Mouse (Mus musculus): Measurements from ENCODE around the gene Tm4sf1.

Tm4sf1 gene

DNA sequence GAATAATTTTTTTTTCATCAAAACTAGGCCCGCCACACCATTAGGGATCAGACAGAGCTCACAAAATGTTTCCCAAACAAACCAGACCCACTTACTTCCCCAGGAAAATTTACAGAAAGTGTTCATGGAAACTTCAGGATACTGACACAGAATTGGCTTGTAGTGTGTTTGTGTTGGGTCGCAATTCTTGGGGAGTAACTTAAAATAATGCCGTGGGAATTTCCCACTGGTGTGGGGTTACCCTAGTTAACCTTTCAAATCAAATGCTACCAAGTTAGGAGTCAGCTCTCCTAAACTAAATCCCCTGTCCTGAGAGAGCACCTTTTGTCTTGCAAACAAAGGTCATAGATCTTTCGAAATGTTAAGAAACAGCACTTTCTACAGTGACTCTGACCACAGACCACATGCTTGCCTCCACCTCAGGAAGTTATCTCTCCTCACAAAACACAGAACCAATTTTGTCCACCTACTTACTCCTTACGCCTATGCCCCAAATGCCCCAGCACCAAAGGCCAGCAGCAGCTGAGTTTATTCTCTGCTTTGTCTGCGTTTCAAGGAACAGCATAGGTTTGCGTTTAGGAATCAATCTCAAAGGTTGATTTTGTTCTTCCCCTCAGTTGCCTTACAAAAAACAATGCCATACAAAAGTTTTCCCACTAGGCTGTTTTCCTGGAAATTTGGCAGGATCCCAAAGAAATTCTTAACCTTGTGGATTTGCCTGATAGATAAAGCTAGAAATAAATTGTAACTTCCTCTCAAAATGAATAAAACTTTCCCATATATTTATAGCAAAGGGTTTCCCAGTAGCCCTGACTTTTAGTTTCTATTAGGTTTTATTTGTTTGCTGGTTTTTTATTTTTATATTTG, 13.7 kb downstream of the Tm4sf1 start:
- no peak for DNase-seq (ENCODE audit: low read depth, low spot score)

DNA sequence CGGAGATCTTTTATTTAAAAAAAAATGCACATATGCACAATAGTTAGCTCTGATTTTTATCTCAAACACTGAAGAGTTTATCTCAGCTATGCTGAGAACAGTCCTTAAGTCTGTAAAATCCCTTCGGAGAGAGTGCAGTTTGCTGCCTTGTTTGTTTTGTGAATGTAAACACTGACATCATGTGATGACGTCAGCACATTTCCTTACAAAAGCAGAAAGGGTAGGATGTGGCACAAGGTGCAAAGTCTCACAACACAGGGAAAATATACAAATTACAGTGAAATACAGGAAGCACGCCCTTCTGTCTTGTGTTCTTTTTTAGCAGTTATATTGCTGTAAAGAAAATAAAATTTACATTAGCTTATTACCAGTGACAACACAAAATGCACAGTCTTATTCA, 14.3 kb downstream of the Tm4sf1 start:
- no peak for DNase-seq (ENCODE audit: low read depth, low spot score)

DNA sequence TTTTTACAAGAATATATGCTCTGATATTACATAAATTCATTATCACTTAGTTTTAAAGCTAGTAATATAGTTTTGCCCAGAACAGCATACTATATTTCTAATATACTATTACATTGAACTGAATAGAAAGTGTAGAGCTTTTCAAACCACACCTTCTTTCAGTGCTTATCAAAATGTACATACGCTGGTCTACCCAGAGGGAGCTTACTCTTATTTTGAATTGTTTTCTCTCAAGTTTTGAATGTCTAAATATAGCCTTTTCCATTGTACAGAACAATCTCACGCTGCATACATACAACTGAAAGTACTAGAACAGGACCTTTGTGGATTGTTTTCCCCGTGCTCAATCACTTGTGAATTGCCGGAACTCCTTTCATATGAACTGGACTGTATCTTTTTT, 23.6 kb downstream of the Tm4sf1 start:
- no peak for DNase-seq (ENCODE audit: low read depth, low spot score)

GRCm38 (mm10) chr3:57277453-57277852, 24.3 kb downstream of the Tm4sf1 start:
- no peak for DNase-seq (ENCODE audit: low read depth, low spot score)

GRCm38 (mm10) chr3:57276821-57277220, 25.0 kb downstream of the Tm4sf1 start:
- no peak for DNase-seq (ENCODE audit: low read depth, low spot score)

DNA sequence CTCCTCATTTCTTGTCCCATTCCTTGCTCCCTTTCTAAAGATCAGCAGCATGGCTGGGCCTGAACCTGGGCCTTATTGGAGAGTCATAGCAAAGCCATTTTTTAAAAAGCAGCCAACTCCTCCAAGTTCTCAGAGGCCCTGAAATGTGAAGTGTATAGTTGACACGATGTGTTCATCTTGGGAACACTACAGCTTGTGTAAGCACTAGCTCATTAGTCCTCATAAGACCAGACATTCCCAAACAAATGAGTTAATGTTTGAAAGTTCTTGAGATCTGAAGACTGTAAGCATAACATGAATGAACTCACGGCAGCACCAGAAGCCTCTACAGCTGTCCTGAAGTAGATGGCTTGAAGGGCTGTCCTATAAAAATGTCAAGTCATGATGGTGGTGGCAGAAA, 32.8 kb downstream of the Tm4sf1 start:
- DNase-seq (ENCODE audit: low read depth, low spot score), result no peak

GRCm38 (mm10) chr3:57267559-57268173, 34.1 kb downstream of the Tm4sf1 start:
- no peak for DNase-seq (ENCODE audit: low read depth, low spot score)

- no peak for DNase-seq (ENCODE audit: low read depth, low spot score)
Measured at GRCm38 (mm10) chr3:57253041-57253440, 48.7 kb downstream of the Tm4sf1 start.

- no peak for DNase-seq (ENCODE audit: low read depth, low spot score)
Measured at GRCm38 (mm10) chr3:57252551-57252950, 49.2 kb downstream of the Tm4sf1 start.

DNA sequence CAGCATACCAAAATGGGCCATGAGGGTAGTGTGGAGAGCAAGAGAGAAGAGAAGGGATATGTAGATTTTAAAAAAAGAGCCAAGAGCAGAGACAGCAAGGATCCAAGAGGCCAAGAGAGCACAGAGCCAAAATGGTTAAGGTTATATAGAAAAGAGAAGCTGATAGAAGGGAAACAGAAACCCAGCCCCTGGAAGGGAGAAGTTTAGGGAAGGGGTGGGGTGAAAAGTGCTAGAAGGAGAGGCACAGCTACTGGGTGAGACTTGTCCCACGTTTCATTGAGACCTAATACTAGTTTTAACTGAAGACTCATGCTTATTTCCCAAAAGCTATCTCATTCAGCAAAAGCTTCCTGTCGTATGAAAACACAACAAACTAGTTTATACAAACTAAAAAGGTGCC, 56.5 kb downstream of the Tm4sf1 start:
- DNase-seq (ENCODE audit: low read depth, low spot score), result no peak

Measured in CD4-positive, CD25-positive, alpha-beta regulatory T cell, adult 2 months (primary cell).